Mouse (Mus musculus): ENCODE measurements around the gene Med22.
"Not testable (repeated sequence)": the region's sequence is repeated elsewhere in the genome, so short reads cannot be mapped to it uniquely, and the experiment has no call there.

Med22 gene

GRCm38 (mm10) chr2:26916738-26917137 lies 6.3 kb upstream of the Med22 start:
- no peak for DNase-seq (ENCODE audit: low read depth, low spot score)

- DNase-seq (ENCODE audit: low read depth, low spot score) = peak; percentile 95
Observed at GRCm38 (mm10) chr2:26915927-26916728, 5.7 kb upstream of the Med22 start, which contains the start of the genes Surf2 and Surf1. Gene Surf2 (plus strand): TSS chr2:26916367. Gene Surf1 (minus strand): TSS chr2:26916530.

- no peak for DNase-seq (ENCODE audit: low read depth, low spot score)
Observed at GRCm38 (mm10) chr2:26914148-26914941, 3.9 kb upstream of the Med22 start.

GRCm38 (mm10) chr2:26913416-26914147 lies 3.1 kb upstream of the Med22 start:
- no peak for DNase-seq (ENCODE audit: low read depth, low spot score)

- no peak for DNase-seq (ENCODE audit: low read depth, low spot score)
Observed at GRCm38 (mm10) chr2:26912253-26912770, 1.8 kb upstream of the Med22 start.

GRCm38 (mm10) chr2:26910994-26911765 lies 703 bp upstream of the Med22 start:
- peak; percentile 55 for DNase-seq (ENCODE audit: low read depth, low spot score)

- no peak for DNase-seq (ENCODE audit: low read depth, low spot score)
Observed at GRCm38 (mm10) chr2:26909387-26909784, 1.1 kb downstream of the Med22 start.

GRCm38 (mm10) chr2:26908710-26909386 lies 1.6 kb downstream of the Med22 start:
- no peak for DNase-seq (ENCODE audit: low read depth, low spot score)

- peak; percentile 57 for DNase-seq (ENCODE audit: low read depth, low spot score)
Observed at GRCm38 (mm10) chr2:26907109-26907508, 3.4 kb downstream of the Med22 start.

GRCm38 (mm10) chr2:26906431-26906830 lies 4.0 kb downstream of the Med22 start:
- DNase-seq (ENCODE audit: low read depth, low spot score) = no peak

GRCm38 (mm10) chr2:26905936-26906335 lies 4.5 kb downstream of the Med22 start:
- no peak for DNase-seq (ENCODE audit: low read depth, low spot score)

GRCm38 (mm10) chr2:26903311-26903710 lies 7.2 kb downstream of the Med22 start:
- DNase-seq (ENCODE audit: low read depth, low spot score) = no peak

GRCm38 (mm10) chr2:26902467-26903220 lies 7.8 kb downstream of the Med22 start, which contains the start of gene Surf6:
Gene Surf6 (minus strand): TSS chr2:26902879.
- peak; percentile 99 for DNase-seq (ENCODE audit: low read depth, low spot score)

GRCm38 (mm10) chr2:26901834-26902400 lies 8.6 kb downstream of the Med22 start:
- DNase-seq (ENCODE audit: low read depth, low spot score) = no peak

- no peak for DNase-seq (ENCODE audit: low read depth, low spot score)
Observed at GRCm38 (mm10) chr2:26900731-26901130, 9.7 kb downstream of the Med22 start.

GRCm38 (mm10) chr2:26895898-26896297 lies 14.6 kb downstream of the Med22 start:
- DNase-seq (ENCODE audit: low read depth, low spot score) = no peak

GRCm38 (mm10) chr2:26886170-26886569 lies 24.3 kb downstream of the Med22 start:
- not testable (repeated sequence) for DNase-seq (ENCODE audit: low read depth, low spot score)

GRCm38 (mm10) chr2:26885541-26885940 lies 24.9 kb downstream of the Med22 start:
- not testable (repeated sequence) for DNase-seq (ENCODE audit: low read depth, low spot score)

GRCm38 (mm10) chr2:26878571-26878970 lies 31.9 kb downstream of the Med22 start:
- DNase-seq (ENCODE audit: low read depth, low spot score) = no peak

All from brain, adult 2 months (tissue).